Mouse (Mus musculus) midbrain, embryonic 11.5 days (tissue): ENCODE measurements around the gene Klhdc3. TPM values are rescaled to one million over a fixed set of nuclear protein-coding genes. Genes with fewer than 3 reads are reported as not detected.

Experiments
- ATAC-seq: fragments of 200-750 bp; cut with Nextera tagmentation; 2 replicates; pipeline ENCODE4 v1.8.0; 2017; ENCODE audit warnings: moderate TSS enrichment, moderate library complexity; ENCODE audit not compliant: low FRiP score
- DNase-seq: peaks from one replicate; pipeline ENCODE4 v3.0.0; 2015; ENCODE audit warnings: low spot score; ENCODE audit errors: missing footprints
- H3K27ac ChIP-seq: fragments of 300-500 bp; sonication (generic); 2 replicates; pipeline ENCODE4 v1.5.1; 2014; ENCODE audit warnings: low read depth, low read length
- H3K27me3 ChIP-seq: fragments of 300-500 bp; sonication (generic); 2 replicates; pipeline ENCODE4 v1.6.1; 2014; ENCODE audit warnings: mild to moderate bottlenecking, low read length, moderate library complexity, mixed read lengths; ENCODE audit not compliant: control insufficient read depth, insufficient read depth
- H3K36me3 ChIP-seq: fragments of 300-500 bp; sonication (generic); 2 replicates; pipeline ENCODE4 v1.6.1; 2014; ENCODE audit warnings: mild to moderate bottlenecking, low read length, moderate library complexity, mixed read lengths; ENCODE audit not compliant: control insufficient read depth, insufficient read depth
- H3K4me1 ChIP-seq: fragments of 300-500 bp; sonication (generic); 2 replicates; pipeline ENCODE4 v1.6.1; 2014; ENCODE audit warnings: low read length; ENCODE audit not compliant: control insufficient read depth, insufficient read depth
- H3K4me2 ChIP-seq: fragments of 300-500 bp; sonication (generic); 2 replicates; pipeline ENCODE4 v1.6.1; 2014; ENCODE audit warnings: mild to moderate bottlenecking, moderate library complexity
- H3K4me3 ChIP-seq: fragments of 300-500 bp; sonication (generic); 2 replicates; pipeline ENCODE4 v1.5.1; 2014; ENCODE audit warnings: low read depth, low read length
- H3K9ac ChIP-seq: fragments of 300-500 bp; sonication (generic); 2 replicates; pipeline ENCODE4 v1.6.1; 2014; ENCODE audit warnings: low read length
- H3K9me3 ChIP-seq: fragments of 300-500 bp; sonication (generic); 2 replicates; pipeline ENCODE4 v1.6.1; 2016; ENCODE audit warnings: low read length; ENCODE audit not compliant: control insufficient read depth
- WGBS: fragments of 180-500 bp; shearing (Covaris S2); extraction: QIAGEN DNeasy Blood & Tissue Kit; methylation state at CpG from one replicate; pipeline ENCODE4 v1.1.7; 2014; 5-methylcytosine and 5-hydroxymethylcytosine counted together
- polyA plus RNA-seq: library from polyadenylated mRNA; unstranded; fragments of >200 nt; fragmentation: Nextera tagmentation; extraction: Ambion mirVana; gene quantifications from 2 replicates; pipeline ENCODE4 v1.2.1, GENCODE M21; 2014

Gene Klhdc3
- polyA plus RNA-seq, 1 experiment from 2014 or later: 109 TPM

DNA sequence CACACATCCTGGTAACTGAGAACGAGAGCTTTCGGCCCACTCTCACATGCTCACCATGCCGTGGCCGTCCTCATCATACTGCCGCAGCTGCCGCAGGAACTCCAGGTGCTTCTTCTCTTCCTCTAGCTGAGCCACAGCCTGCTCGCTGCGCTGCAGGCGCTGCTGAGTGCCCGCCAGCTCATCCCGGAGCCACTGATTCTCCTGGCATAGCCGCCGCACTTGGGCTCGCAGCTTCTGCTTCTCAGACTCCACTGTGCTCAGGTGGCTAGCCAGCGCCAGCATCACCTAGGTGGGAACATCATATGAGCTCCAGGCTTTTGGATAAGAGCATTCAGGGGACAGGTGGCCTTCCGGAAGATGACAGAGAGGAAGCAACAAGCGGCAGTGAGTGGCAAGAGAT is 38.7 kb downstream of the Klhdc3 start:
- 91% methylated on average over 17 of the region's 17 CpGs for WGBS
- Histone ChIP-seq H3K4me3 (no peak overlapping the region), H3K27me3 (no peaks in the 10 kb centered on the region), H3K36me3 (peaks cover 3% of the 10 kb centered on the region; the same call in 1 of the 2 replicates), H3K9ac (no peak overlapping the region), H3K9me3 (no peaks in the 10 kb centered on the region), H3K4me1 (peaks cover 12% of the 10 kb centered on the region), H3K4me2 (no peak overlapping the region), H3K27ac (no peak overlapping the region)
- DNase-seq (no peak), ATAC-seq (no peak)

DNA sequence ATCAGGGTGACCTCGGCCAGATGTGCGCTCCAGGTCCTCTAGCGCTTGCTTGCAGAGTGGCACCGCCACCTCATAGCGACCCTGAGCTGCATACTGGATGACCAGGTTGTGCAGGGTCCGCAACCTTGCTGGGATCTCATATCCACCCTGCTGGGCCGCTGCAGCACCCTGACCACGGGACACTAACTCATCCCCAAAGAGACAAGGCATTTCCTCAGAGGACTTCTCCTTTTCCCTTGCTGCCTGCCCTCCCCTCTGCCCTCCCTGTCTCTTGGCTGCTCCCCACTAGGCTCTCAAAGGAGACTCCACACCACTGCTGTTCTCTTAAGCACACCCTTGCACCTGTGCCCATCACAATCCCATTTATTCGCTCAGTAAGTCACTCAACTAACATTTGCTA is 40.8 kb downstream of the Klhdc3 start:
- H3K9me3 ChIP-seq: no peaks in the 10 kb centered on the region
- ATAC-seq (no peak), DNase-seq (no peak)
- no peak overlapping the region for H3K4me3 ChIP-seq
- H3K9ac ChIP-seq: no peak overlapping the region
- peaks cover 5% of the 10 kb centered on the region for H3K36me3 ChIP-seq
- WGBS: 81% methylated on average over 9 of the region's 9 CpGs
- no peaks in the 10 kb centered on the region for H3K27me3 ChIP-seq
- no peak overlapping the region for H3K4me2 ChIP-seq
- no peak overlapping the region for H3K27ac ChIP-seq
- peaks cover 6% of the 10 kb centered on the region for H3K4me1 ChIP-seq

DNA sequence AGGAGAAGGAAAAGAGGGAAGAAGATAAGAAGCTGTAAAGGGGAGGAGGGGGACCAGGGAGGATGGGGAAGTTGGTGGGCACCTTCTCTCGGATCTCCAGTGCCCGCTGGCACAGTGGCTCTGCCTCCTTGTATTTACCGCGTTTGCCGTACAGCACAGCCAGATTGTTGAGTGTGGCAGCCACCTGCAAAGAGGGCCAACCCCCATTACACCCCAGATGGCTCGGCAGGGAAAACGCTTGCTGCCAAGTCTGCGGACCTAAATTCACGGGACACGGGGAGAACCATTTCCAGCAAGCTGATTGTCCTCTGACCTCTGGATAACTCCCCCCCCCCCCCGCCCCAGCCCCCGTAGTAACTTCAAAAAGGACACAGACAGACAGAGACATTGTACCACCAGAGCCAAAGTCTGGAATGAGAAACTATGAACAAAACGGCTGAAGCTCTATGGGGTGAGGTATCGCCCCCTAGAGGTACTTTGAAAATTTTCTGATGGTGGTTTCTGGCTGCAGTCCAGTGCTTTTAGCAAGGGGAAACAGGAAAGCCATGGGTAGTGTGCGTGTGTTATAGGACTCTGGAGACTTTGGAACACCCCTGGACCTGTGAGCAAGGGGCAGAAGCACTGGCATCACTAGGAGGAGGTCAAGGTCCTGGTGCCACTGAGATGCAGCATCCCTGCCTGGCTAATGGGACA is 43.7 kb downstream of the Klhdc3 start:
- no peaks in the 10 kb centered on the region for H3K9me3 ChIP-seq
- H3K9ac ChIP-seq: no peak overlapping the region; the same call in 1 of the 2 replicates
- no peak overlapping the region for H3K4me2 ChIP-seq
- no peaks in the 10 kb centered on the region for H3K27me3 ChIP-seq
- H3K27ac ChIP-seq: no peak overlapping the region
- H3K4me1 ChIP-seq: peaks cover 3% of the 10 kb centered on the region
- no peak for ATAC-seq
- H3K4me3 ChIP-seq: no peak overlapping the region
- peaks cover 7% of the 10 kb centered on the region for H3K36me3 ChIP-seq
- WGBS: 29% methylated on average over 15 of the region's 15 CpGs
- peak; percentile 93 for DNase-seq

DNA sequence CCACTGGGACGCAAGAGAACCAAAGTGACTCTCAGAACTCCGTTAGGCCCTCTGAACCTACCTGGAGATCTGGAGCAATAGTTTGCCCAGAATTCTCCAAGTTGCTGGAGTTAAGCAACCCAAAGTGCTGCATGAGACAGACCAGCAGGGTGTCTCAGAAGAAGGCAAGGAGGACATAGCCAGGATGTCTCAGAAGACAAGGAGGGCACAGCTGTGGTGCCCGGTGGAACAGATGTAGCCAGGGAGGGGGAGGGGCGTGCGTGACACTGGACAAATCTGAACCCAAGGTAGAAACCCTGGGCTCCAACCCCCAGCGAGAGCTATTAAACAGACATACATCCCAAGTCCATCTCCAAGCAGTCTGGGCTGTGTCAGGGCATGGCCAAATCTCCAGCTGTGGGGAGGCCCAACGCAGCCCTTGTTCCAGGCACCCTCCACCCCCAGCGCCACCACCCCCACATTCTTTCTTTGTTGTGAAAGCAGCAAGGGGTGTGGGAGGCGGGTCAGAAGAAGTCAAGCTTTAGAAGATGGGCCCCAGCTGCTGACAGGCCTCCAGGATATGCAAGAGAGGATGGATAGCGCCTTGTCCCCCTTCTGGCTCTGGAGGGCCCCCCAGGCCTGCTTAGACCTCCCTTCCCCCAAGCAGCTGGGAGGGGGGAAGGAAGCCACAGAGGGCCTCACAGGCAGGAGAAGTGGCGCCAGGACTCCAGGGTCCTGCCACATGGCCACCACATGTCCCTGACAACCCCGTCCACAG is 50.9 kb downstream of the Klhdc3 start:
- 4% methylated on average over 12 of the region's 12 CpGs for WGBS

DNA sequence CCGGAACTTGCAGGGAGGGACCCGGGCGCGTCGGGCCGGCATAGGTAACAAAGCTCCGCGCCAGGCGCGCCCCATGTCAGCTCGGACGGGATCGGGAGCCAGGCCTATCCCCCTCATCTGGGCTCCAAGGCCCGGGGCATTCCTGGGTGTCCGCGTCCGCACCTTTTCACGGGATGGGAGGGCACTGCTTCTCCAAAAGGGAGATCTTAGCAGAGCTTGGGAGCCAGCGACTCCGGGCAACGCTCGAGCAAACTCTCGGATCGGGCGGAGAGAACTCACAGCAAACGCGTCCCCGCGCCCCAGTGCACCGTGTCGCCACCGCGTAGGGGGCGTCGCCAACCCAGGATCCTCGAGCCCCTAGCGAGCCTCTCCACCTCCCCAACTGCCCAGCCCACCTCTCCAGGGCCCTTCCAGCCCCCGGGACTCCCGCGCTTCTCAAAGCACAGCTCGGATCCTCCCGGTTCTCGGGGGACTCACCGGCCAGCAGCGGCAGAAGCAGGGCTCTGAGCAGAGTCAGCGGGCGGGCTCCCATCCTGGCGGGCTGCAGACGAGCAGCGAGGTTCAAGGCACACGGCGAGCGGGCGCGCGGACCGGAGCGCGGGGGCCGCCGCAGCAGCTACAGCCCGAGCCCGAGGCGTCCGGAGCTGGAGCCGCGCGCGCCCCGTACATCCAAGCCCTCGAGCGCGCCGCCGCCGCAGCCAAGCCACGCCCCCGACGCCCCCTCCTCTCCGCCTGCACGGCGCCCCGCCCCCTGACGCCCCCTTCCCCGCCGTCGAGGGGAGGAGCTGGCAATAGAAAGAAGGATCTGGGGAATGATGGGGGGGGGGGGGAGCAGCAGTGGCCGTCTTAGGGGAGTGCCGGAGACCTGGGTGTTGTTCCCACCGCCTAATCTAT is 51.7 kb downstream of the Klhdc3 start, which contains the start of gene Ptk7:
Gene Ptk7, minus strand, starts transcription at position 714 of the 894 bp plus-strand sequence.
- ATAC-seq (peak; percentile 83), DNase-seq (peak; percentile 99)
- Histone ChIP-seq H3K4me2 (peak within 1 kb of the TSS; percentile 77), H3K9ac (peak within 1 kb of the TSS; percentile 94), H3K4me3 (peak within 1 kb of the TSS; percentile 93), H3K27me3 (no peaks in the 10 kb centered on the region), H3K27ac (peak within 1 kb of the TSS; percentile 85), H3K36me3 (peaks cover 8% of the 10 kb centered on the region), H3K4me1 (peaks cover 28% of the 10 kb centered on the region), H3K9me3 (no peaks in the 10 kb centered on the region)
- WGBS: under 1% methylated on average over 82 of the region's 90 CpGs

More for the DNA sequence above, 50.9 kb downstream of the Klhdc3 start:
- Histone ChIP-seq H3K4me2 (peak overlapping the region; percentile 77), H3K27me3 (no peaks in the 10 kb centered on the region), H3K4me3 (peak overlapping the region; percentile 93), H3K36me3 (peaks cover 8% of the 10 kb centered on the region), H3K9ac (peak overlapping the region; percentile 94), H3K4me1 (peaks cover 24% of the 10 kb centered on the region), H3K9me3 (no peaks in the 10 kb centered on the region), H3K27ac (peak overlapping the region; percentile 55)
- peak; percentile 69 for ATAC-seq
- no peak for DNase-seq

DNA sequence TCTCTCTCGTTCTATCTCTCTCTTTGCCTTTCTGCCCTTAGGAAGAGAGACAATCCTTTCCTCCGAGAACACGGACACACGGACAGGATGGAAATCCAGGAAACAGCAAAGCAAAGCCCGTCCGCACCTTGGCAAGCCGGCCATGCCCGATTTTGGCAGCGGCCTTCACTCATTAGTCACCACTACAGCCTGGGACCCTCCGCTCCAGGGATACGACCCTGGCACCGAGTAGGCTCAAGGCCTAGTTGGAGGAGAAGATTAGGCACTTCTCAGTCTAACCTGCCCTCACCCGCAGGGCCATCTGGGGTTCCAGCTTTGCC is 52.3 kb downstream of the Klhdc3 start:
- ATAC-seq (peak; percentile 15), DNase-seq (no peak)
- Histone ChIP-seq H3K9me3 (no peaks in the 10 kb centered on the region), H3K9ac (peak overlapping the region; percentile 94), H3K4me2 (peak overlapping the region; percentile 77), H3K36me3 (peaks cover 8% of the 10 kb centered on the region), H3K27me3 (no peaks in the 10 kb centered on the region), H3K4me3 (peak overlapping the region; percentile 93), H3K4me1 (peaks cover 31% of the 10 kb centered on the region), H3K27ac (no peak overlapping the region; the same call in 1 of the 2 replicates)
- 0% methylated on average over 13 of the region's 13 CpGs for WGBS

DNA sequence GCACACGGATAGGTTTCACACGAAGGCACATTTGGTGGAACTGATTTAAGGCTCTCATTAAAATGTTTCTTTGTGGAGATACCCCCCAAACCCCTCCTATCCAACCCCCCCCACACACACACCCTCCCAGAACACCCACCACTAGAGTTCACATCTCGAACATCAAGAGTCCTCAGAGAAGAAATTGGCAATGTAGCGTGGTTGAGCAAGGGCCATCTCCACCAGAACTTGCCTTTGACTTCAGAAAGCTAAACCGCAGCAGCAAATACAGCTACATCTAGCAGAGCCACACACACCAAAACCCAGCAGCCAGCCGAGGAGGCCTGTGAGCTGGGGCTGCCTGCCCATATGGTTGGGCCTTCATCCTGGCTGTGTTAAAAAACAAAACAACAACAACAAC is 53.3 kb downstream of the Klhdc3 start:
- Histone ChIP-seq H3K4me2 (peak overlapping the region; percentile 77), H3K9ac (peak overlapping the region; percentile 94), H3K36me3 (peaks cover 6% of the 10 kb centered on the region; the same call in 1 of the 2 replicates), H3K27me3 (no peaks in the 10 kb centered on the region), H3K9me3 (no peaks in the 10 kb centered on the region), H3K27ac (no peak overlapping the region), H3K4me3 (peak overlapping the region; percentile 93; the same call in 1 of the 2 replicates), H3K4me1 (peaks cover 31% of the 10 kb centered on the region)
- WGBS: 73% methylated on average over 6 of the region's 6 CpGs
- ATAC-seq (no peak), DNase-seq (no peak)

DNA sequence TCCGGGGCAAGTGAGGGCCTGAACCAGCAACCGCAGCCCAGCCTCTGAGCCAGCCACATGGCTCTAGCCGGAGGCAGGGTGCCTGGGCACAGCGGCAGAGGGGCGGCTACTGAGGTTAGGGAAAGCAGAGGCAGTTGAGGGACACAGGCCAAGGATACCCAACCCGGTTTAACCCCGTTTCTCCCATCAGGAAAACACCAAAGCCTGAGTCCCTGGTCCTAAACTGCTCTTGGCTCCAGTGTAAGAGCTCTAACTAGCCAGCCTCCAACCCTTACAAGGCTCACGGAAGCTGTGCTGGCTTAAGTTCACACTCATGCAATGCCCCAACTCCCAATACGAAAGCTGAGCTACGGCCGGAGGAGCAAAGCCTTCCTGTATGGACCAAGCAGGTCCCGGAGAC is 56.1 kb downstream of the Klhdc3 start:
- no peak overlapping the region for H3K9ac ChIP-seq
- no peak for DNase-seq
- no peak overlapping the region for H3K27ac ChIP-seq
- H3K36me3 ChIP-seq: peaks cover 3% of the 10 kb centered on the region; the same call in 1 of the 2 replicates
- H3K9me3 ChIP-seq: no peaks in the 10 kb centered on the region
- H3K27me3 ChIP-seq: no peaks in the 10 kb centered on the region
- no peak overlapping the region for H3K4me3 ChIP-seq
- no peak for ATAC-seq
- 73% methylated on average over 12 of the region's 12 CpGs for WGBS
- peaks cover 26% of the 10 kb centered on the region for H3K4me1 ChIP-seq
- no peak overlapping the region for H3K4me2 ChIP-seq
